Mouse (Mus musculus) neutrophil, adult 5-6 weeks (primary cell): ENCODE data around the gene Tdrkh. TPM values are rescaled to one million over a fixed set of nuclear protein-coding genes. Genes with fewer than 3 reads are reported as not detected.

Source experiments
- ATAC-seq: fragments of 151-379, 151-347 bp; 2 replicates; pipeline ENCODE4 v1.8.0; 2017; ENCODE audit warnings: mild to moderate bottlenecking, moderate TSS enrichment; ENCODE audit not compliant: insufficient number of reproducible peaks, poor library complexity, low FRiP score, severe bottlenecking; ENCODE audit errors: extremely low read depth
- total RNA-seq: library from RNA; stranded (forward); fragments of 200-1000 nt; gene quantifications from 2 replicates; pipeline ENCODE4 v1.2.3, GENCODE M21; 2017

The Tdrkh gene
- total RNA-seq, 1 experiment from 2014 or later = 0.58 TPM

GRCm38 (mm10) chr3:94442951-94443596 is 30.0 kb downstream of the Tdrkh start, which contains the start of gene Mrpl9:
Gene Mrpl9 (plus strand): TSS chr3:94443318.
- ATAC-seq = peak; percentile 87

GRCm38 (mm10) chr3:94443597-94443964 is 30.5 kb downstream of the Tdrkh start, which contains the start of gene Oaz3:
Gene Oaz3 (minus strand): TSS chr3:94443915.
- no peak for ATAC-seq

- ATAC-seq = no peak
Measured at GRCm38 (mm10) chr3:94449377-94449776, 36.3 kb downstream of the Tdrkh start.

GRCm38 (mm10) chr3:94456529-94457000 is 43.5 kb downstream of the Tdrkh start:
- ATAC-seq = peak; percentile 73

- no peak for ATAC-seq
Measured at GRCm38 (mm10) chr3:94457055-94457454, 44.0 kb downstream of the Tdrkh start.

- no peak for ATAC-seq
Measured at GRCm38 (mm10) chr3:94459834-94460233, 46.8 kb downstream of the Tdrkh start.

GRCm38 (mm10) chr3:94463926-94464578 is 51.0 kb downstream of the Tdrkh start:
- ATAC-seq = no peak

- no peak for ATAC-seq
Measured at GRCm38 (mm10) chr3:94465632-94466430, 52.8 kb downstream of the Tdrkh start.

GRCm38 (mm10) chr3:94468931-94469330 is 55.9 kb downstream of the Tdrkh start:
- ATAC-seq = no peak

- ATAC-seq = no peak
Measured at GRCm38 (mm10) chr3:94472447-94473114, 59.5 kb downstream of the Tdrkh start.

- no peak for ATAC-seq
Measured at GRCm38 (mm10) chr3:94473115-94473505, 60.0 kb downstream of the Tdrkh start.

GRCm38 (mm10) chr3:94473567-94474232 is 60.6 kb downstream of the Tdrkh start:
- no peak for ATAC-seq

- no peak for ATAC-seq
Measured at GRCm38 (mm10) chr3:94476301-94477035, 63.4 kb downstream of the Tdrkh start.

- ATAC-seq = no peak
Measured at GRCm38 (mm10) chr3:94477444-94477843, 64.4 kb downstream of the Tdrkh start.

- ATAC-seq = no peak
Measured at GRCm38 (mm10) chr3:94477981-94478422, 64.9 kb downstream of the Tdrkh start, which contains the start of gene Celf3. Gene Celf3 (plus strand): TSS chr3:94478295.

- no peak for ATAC-seq
Measured at GRCm38 (mm10) chr3:94478591-94479169, 65.6 kb downstream of the Tdrkh start.

- ATAC-seq = no peak
Measured at GRCm38 (mm10) chr3:94479564-94479963, 66.5 kb downstream of the Tdrkh start.
